Mouse (Mus musculus): ENCODE measurements around the gene Lrrc38. TPM values are rescaled to one million over a fixed set of nuclear protein-coding genes. Genes with fewer than 3 reads are reported as not detected.
"Not testable (repeated sequence)": the region's sequence is repeated elsewhere in the genome, so short reads cannot be mapped to it uniquely, and the experiment has no call there.

Gene Lrrc38
- polyA plus RNA-seq, 1 experiment from 2014 or later = 0.28 TPM

GRCm38 (mm10) chr4:143325625-143325941, 24.0 kb upstream of the Lrrc38 start:
- peak overlapping the region; percentile 52 for H3K4me2 ChIP-seq (replicated peaks)
- peaks cover 12% of the 10 kb centered on the region for H3K4me1 ChIP-seq (replicated peaks)
- H3K9ac ChIP-seq (replicated peaks) = no peak overlapping the region; the same call in 1 of the 2 replicates
- 3% methylated on average over 10 of the region's 10 CpGs for WGBS
- H3K4me3 ChIP-seq (replicated peaks) = peak overlapping the region; percentile 34
- peak overlapping the region; percentile 61 for H3K27ac ChIP-seq
- H3K9me3 ChIP-seq = no peaks in the 10 kb centered on the region
- H3K27me3 ChIP-seq = no peaks in the 10 kb centered on the region
- peak; percentile 26 for ATAC-seq
- no peaks in the 10 kb centered on the region for H3K36me3 ChIP-seq

DNA sequence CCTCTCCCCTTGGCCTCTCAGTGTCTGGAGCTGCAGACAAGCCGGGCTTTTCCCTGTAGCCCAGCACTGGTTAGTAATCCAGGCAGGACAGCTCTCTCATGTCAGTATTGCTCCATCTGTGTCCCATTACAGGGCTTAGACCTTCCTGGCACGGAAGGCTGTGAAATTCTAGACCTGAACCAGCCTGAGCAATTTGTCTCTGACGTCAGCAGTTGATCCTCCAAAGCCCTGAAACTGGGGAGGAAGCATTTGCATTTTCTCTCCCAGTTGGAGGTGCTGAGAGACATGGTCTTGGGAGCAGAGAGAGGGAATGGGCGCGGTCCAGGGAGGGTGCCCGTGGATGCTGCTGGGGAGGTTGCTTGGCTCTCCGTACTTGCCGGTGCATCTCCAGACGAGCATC, 19.0 kb upstream of the Lrrc38 start:
- no peaks in the 10 kb centered on the region for H3K9me3 ChIP-seq
- no peaks in the 10 kb centered on the region for H3K4me1 ChIP-seq (replicated peaks)
- H3K27me3 ChIP-seq = no peaks in the 10 kb centered on the region
- no peak overlapping the region for H3K27ac ChIP-seq
- ATAC-seq = no peak
- no peaks in the 10 kb centered on the region for H3K36me3 ChIP-seq
- H3K9ac ChIP-seq (replicated peaks) = no peak overlapping the region; the same call in 1 of the 2 replicates
- H3K4me3 ChIP-seq (replicated peaks) = no peak overlapping the region
- H3K4me2 ChIP-seq (replicated peaks) = no peak overlapping the region
- WGBS = 41% methylated on average over 9 of the region's 9 CpGs

DNA sequence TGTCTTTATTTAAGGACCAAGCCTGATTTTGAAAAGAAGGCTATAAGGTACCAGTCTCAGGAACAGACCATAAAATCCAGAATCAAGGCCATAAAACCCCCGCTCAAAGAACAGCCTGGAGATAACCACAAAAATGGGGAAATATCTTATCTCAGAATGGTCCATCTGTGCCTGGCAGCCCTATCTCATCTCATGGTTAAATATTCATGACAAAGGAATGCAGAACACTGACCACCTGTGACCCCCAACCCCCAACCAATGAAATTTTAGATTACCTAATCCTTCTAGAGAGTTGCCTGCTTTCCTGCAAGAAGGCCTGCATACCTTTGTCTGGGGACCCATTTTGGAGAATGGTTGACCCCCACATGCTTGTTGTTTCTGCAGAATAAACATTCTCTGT, 17.8 kb upstream of the Lrrc38 start:
- H3K9me3 ChIP-seq = no peaks in the 10 kb centered on the region
- 100% methylated on average over 1 of the region's 1 CpGs for WGBS
- H3K36me3 ChIP-seq = no peaks in the 10 kb centered on the region
- no peaks in the 10 kb centered on the region for H3K27me3 ChIP-seq
- H3K4me2 ChIP-seq (replicated peaks) = no peak overlapping the region
- H3K9ac ChIP-seq (replicated peaks) = no peak overlapping the region
- H3K27ac ChIP-seq = no peak overlapping the region
- no peak overlapping the region for H3K4me3 ChIP-seq (replicated peaks)
- no peaks in the 10 kb centered on the region for H3K4me1 ChIP-seq (replicated peaks)
- no peak for ATAC-seq

DNA sequence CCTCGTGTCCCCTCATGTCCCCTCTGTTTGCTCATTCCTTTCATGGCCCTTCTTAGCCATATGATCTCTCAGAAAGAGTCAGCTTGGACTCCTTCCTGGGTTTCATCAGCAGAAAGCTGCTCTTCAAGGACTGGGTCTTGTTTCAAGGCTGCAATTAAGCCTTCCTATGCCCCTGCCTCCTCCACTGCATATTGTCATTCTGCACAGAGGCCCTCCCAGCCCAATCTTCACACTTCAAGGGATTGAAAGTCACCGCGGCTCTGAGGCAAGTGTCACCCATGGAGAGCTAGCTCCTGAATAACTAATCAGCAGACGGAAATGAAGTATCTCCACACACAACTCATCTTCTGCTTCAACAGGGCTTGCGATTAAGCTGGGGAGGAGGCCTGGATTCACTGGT, 15.4 kb upstream of the Lrrc38 start:
- no peak for ATAC-seq
- WGBS = 60% methylated on average over 5 of the region's 5 CpGs
- H3K9me3 ChIP-seq = no peaks in the 10 kb centered on the region
- H3K4me1 ChIP-seq (replicated peaks) = no peaks in the 10 kb centered on the region
- no peaks in the 10 kb centered on the region for H3K36me3 ChIP-seq
- H3K27ac ChIP-seq = no peak overlapping the region
- H3K4me3 ChIP-seq (replicated peaks) = no peak overlapping the region
- no peak overlapping the region for H3K4me2 ChIP-seq (replicated peaks)
- H3K27me3 ChIP-seq = no peaks in the 10 kb centered on the region
- no peak overlapping the region for H3K9ac ChIP-seq (replicated peaks)

- Histone ChIP-seq H3K27ac (no peak overlapping the region), H3K9me3 (no peaks in the 10 kb centered on the region), H3K27me3 (no peaks in the 10 kb centered on the region), H3K36me3 (no peaks in the 10 kb centered on the region), H3K4me1 (replicated peaks) (no peaks in the 10 kb centered on the region), H3K9ac (replicated peaks) (no peak overlapping the region), H3K4me3 (replicated peaks) (no peak overlapping the region), H3K4me2 (replicated peaks) (no peak overlapping the region)
- 91% methylated on average over 17 of the region's 17 CpGs for WGBS
- no peak for ATAC-seq
Observed at GRCm38 (mm10) chr4:143334995-143335394, 14.6 kb upstream of the Lrrc38 start.

DNA sequence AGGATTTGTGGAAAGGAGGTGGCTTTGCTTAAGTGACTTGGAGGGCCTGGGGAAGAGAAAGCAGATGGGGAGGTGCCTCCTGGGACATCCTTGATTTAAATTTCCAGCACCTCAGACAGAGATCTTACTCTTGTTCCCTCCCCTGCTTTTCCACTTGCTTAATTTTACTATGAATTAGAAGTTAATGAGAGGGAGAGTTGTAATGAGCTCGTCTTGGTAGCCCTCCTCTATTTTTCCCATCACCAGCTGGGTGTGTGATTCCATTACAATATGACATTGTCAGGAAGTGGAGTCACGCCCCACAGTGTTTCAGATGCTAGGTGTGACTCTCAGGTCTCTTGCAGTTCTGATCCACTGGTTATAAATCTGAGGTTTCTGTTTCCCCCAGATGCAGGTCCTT, 13.5 kb upstream of the Lrrc38 start:
- 51% methylated on average over 2 of the region's 2 CpGs for WGBS
- Histone ChIP-seq H3K4me2 (replicated peaks) (no peak overlapping the region), H3K27ac (no peak overlapping the region), H3K4me3 (replicated peaks) (no peak overlapping the region), H3K4me1 (replicated peaks) (no peaks in the 10 kb centered on the region), H3K9me3 (no peaks in the 10 kb centered on the region), H3K9ac (replicated peaks) (no peak overlapping the region), H3K27me3 (no peaks in the 10 kb centered on the region), H3K36me3 (no peaks in the 10 kb centered on the region)
- ATAC-seq = no peak

DNA sequence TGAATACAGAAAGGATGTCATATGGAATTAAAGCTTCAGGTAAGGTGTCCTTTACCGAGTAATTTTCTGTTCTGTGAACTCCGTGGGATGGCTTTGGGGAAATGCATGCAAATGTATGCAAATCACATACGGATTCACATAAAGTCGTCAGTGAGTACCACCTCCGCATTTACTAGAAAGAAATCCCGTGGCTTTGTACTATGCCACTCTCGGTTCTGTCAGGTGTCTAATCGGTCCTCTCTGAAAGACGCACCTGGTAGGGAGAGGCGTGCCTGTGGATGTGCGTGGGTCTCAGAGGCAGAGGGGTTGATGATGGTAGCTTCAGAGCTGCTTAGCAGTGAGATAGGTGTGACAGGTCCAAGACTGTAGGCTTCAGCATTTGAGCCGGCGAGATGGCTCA, 9.7 kb upstream of the Lrrc38 start:
- 82% methylated on average over 13 of the region's 13 CpGs for WGBS
- no peak for ATAC-seq

GRCm38 (mm10) chr4:143341470-143341869, 8.1 kb upstream of the Lrrc38 start:
- 81% methylated on average over 7 of the region's 7 CpGs for WGBS

More for the DNA sequence above, 9.7 kb upstream of the Lrrc38 start:
- H3K27me3 ChIP-seq = no peaks in the 10 kb centered on the region
- no peaks in the 10 kb centered on the region for H3K4me1 ChIP-seq (replicated peaks)
- no peak overlapping the region for H3K27ac ChIP-seq
- no peak overlapping the region for H3K4me2 ChIP-seq (replicated peaks)
- H3K36me3 ChIP-seq = no peaks in the 10 kb centered on the region
- no peak overlapping the region for H3K9ac ChIP-seq (replicated peaks)
- H3K4me3 ChIP-seq (replicated peaks) = no peak overlapping the region
- H3K9me3 ChIP-seq = no peaks in the 10 kb centered on the region

GRCm38 (mm10) chr4:143345491-143345890, 4.1 kb upstream of the Lrrc38 start:
- not testable (repeated sequence) for ATAC-seq; H3K9ac ChIP-seq (replicated peaks); H3K36me3 ChIP-seq; H3K4me3 ChIP-seq (replicated peaks); H3K27ac ChIP-seq; H3K9me3 ChIP-seq; H3K4me2 ChIP-seq (replicated peaks)
- Histone ChIP-seq H3K4me1 (replicated peaks) (peaks cover 15% of the 10 kb centered on the region), H3K27me3 (peaks cover 33% of the 10 kb centered on the region)
- WGBS = 85% methylated on average over 5 of the region's 5 CpGs

More at GRCm38 (mm10) chr4:143341470-143341869, 8.1 kb upstream of the Lrrc38 start:
- H3K27ac ChIP-seq = no peak overlapping the region
- no peaks in the 10 kb centered on the region for H3K4me1 ChIP-seq (replicated peaks)
- no peak overlapping the region for H3K4me2 ChIP-seq (replicated peaks)
- no peak for ATAC-seq
- H3K9me3 ChIP-seq = no peaks in the 10 kb centered on the region
- no peaks in the 10 kb centered on the region for H3K36me3 ChIP-seq
- no peaks in the 10 kb centered on the region for H3K27me3 ChIP-seq
- H3K4me3 ChIP-seq (replicated peaks) = no peak overlapping the region
- H3K9ac ChIP-seq (replicated peaks) = no peak overlapping the region

- H3K4me1 ChIP-seq (replicated peaks) = peaks cover 16% of the 10 kb centered on the region
- WGBS = 23% methylated on average over 5 of the region's 5 CpGs
- no peaks in the 10 kb centered on the region for H3K36me3 ChIP-seq
Observed at GRCm38 (mm10) chr4:143348678-143349077, 879 bp upstream of the Lrrc38 start.

DNA sequence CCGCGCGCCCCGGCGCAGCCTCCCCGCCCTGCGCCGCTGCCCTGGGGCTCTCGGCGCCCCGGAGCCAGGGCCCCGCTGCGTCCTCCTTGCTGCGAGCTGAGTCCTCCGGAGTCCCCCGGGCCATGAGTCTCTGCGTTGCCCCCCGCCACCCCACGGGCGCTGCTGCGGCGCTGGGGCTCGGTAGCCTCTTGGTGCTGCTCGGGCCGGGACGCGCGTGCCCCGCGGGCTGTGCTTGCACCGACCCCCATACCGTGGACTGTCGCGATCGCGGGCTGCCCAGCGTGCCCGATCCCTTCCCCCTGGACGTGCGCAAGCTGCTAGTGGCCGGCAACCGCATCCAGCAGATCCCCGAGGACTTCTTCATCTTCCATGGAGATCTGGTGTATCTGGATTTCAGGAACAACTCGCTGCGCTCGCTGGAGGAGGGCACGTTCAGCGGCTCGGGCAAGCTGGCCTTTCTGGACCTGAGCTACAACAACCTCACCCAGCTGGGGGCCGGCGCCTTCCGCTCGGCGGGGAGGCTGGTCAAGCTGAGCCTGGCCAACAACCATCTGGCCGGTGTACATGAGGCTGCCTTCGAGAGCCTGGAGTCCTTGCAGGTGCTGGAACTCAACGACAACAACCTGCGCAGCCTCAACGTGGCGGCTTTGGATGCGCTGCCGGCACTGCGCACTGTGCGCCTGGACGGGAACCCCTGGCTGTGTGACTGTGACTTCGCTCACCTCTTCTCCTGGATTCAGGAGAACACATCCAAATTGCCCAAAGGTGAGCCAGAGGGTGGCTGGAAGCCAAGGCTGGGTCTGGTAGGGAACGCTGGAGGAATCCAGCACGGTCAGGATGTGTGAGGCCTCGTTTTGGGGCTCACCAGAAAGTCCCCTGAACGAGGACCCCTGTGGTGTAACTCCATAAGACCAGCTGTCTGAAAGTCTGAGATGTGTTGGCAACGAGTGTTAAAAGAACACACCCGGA, 774 bp downstream of the Lrrc38 start:
- peak overlapping the region; percentile 59 for H3K9ac ChIP-seq (replicated peaks)
- 3% methylated on average over 72 of the region's 72 CpGs for WGBS
- H3K27me3 ChIP-seq = peaks cover 55% of the 10 kb centered on the region
- H3K9me3 ChIP-seq = no peaks in the 10 kb centered on the region
- peak overlapping the region; percentile 54 for H3K4me3 ChIP-seq (replicated peaks)
- ATAC-seq = peak; percentile 62
- no peak overlapping the region for H3K27ac ChIP-seq
- H3K36me3 ChIP-seq = no peaks in the 10 kb centered on the region
- peaks cover 16% of the 10 kb centered on the region for H3K4me1 ChIP-seq (replicated peaks)
- peak overlapping the region; percentile 98 for H3K4me2 ChIP-seq (replicated peaks)

More at GRCm38 (mm10) chr4:143348678-143349077, 879 bp upstream of the Lrrc38 start:
- Histone ChIP-seq H3K9me3 (no peaks in the 10 kb centered on the region), H3K27me3 (peaks cover 55% of the 10 kb centered on the region), H3K27ac (no peak overlapping the region), H3K4me3 (replicated peaks) (no peak overlapping the region), H3K9ac (replicated peaks) (no peak overlapping the region), H3K4me2 (replicated peaks) (no peak overlapping the region)
- no peak for ATAC-seq

- Histone ChIP-seq H3K36me3 (no peaks in the 10 kb centered on the region), H3K4me2 (replicated peaks) (no peak overlapping the region), H3K4me1 (replicated peaks) (peaks cover 16% of the 10 kb centered on the region), H3K9me3 (no peaks in the 10 kb centered on the region), H3K27ac (no peak overlapping the region), H3K27me3 (peaks cover 54% of the 10 kb centered on the region), H3K9ac (replicated peaks) (no peak overlapping the region), H3K4me3 (replicated peaks) (no peak overlapping the region)
- no peak for ATAC-seq
- 78% methylated on average over 4 of the region's 4 CpGs for WGBS
Observed at GRCm38 (mm10) chr4:143352301-143352700, 2.7 kb downstream of the Lrrc38 start.
